Mouse (Mus musculus) limb, embryonic 12.5 days (tissue): ENCODE measurements around the gene Itgb3. TPM values are rescaled to one million over a fixed set of nuclear protein-coding genes. Genes with fewer than 3 reads are reported as not detected.
"Not testable (repeated sequence)": the region's sequence is repeated elsewhere in the genome, so short reads cannot be mapped to it uniquely, and the experiment has no call there.

Source experiments
- ATAC-seq: fragments of 200-750 bp; cut with Nextera tagmentation; 2 replicates; pipeline ENCODE4 v1.8.0; 2017; ENCODE audit warnings: low read depth, moderate TSS enrichment; ENCODE audit not compliant: insufficient number of reproducible peaks, insufficient read depth, low FRiP score, low TSS enrichment
- H3K27ac ChIP-seq: fragments of 300-500 bp; sonication (generic); 2 replicates; pipeline ENCODE4 v1.5.1; 2016; ENCODE audit warnings: mild to moderate bottlenecking, moderate library complexity
- H3K27me3 ChIP-seq: fragments of 300-500 bp; sonication (generic); 2 replicates; pipeline ENCODE4 v1.6.1; 2016; ENCODE audit warnings: mild to moderate bottlenecking, moderate library complexity
- H3K36me3 ChIP-seq: fragments of 300-500 bp; sonication (generic); 2 replicates; pipeline ENCODE4 v1.6.1; 2016; ENCODE audit warnings: mild to moderate bottlenecking, moderate library complexity
- H3K4me1 ChIP-seq: fragments of 300-500 bp; sonication (generic); replicated peaks from 2 replicates; pipeline ENCODE4 v1.6.1; 2016
- H3K4me2 ChIP-seq: fragments of 300-500 bp; sonication (generic); 2 replicates; pipeline ENCODE4 v1.6.1; 2016; ENCODE audit warnings: mild to moderate bottlenecking, moderate library complexity
- H3K4me3 ChIP-seq: fragments of 300-500 bp; sonication (generic); replicated peaks from 2 replicates; pipeline ENCODE4 v1.5.1; 2016; ENCODE audit warnings: mild to moderate bottlenecking
- H3K9ac ChIP-seq: fragments of 300-500 bp; sonication (generic); replicated peaks from 2 replicates; pipeline ENCODE4 v1.6.1; 2016; ENCODE audit warnings: mild to moderate bottlenecking, moderate library complexity
- H3K9me3 ChIP-seq: fragments of 300-500 bp; sonication (generic); 2 replicates; pipeline ENCODE4 v1.6.1; 2016; ENCODE audit warnings: mild to moderate bottlenecking, moderate library complexity
- WGBS: fragments of 180-500 bp; shearing (Covaris S2); methylation state at CpG from one replicate; pipeline ENCODE4 v1.1.7; 2016; 5-methylcytosine and 5-hydroxymethylcytosine counted together
- polyA plus RNA-seq: library from polyadenylated mRNA; unstranded; fragments of >200 nt; fragmentation: Nextera tagmentation; extraction: Ambion mirVana; gene quantifications from 2 replicates; pipeline ENCODE4 v1.2.1, GENCODE M21; 2016

The Itgb3 gene
- 2.9 and 3.7 TPM in 2 replicates for polyA plus RNA-seq

DNA sequence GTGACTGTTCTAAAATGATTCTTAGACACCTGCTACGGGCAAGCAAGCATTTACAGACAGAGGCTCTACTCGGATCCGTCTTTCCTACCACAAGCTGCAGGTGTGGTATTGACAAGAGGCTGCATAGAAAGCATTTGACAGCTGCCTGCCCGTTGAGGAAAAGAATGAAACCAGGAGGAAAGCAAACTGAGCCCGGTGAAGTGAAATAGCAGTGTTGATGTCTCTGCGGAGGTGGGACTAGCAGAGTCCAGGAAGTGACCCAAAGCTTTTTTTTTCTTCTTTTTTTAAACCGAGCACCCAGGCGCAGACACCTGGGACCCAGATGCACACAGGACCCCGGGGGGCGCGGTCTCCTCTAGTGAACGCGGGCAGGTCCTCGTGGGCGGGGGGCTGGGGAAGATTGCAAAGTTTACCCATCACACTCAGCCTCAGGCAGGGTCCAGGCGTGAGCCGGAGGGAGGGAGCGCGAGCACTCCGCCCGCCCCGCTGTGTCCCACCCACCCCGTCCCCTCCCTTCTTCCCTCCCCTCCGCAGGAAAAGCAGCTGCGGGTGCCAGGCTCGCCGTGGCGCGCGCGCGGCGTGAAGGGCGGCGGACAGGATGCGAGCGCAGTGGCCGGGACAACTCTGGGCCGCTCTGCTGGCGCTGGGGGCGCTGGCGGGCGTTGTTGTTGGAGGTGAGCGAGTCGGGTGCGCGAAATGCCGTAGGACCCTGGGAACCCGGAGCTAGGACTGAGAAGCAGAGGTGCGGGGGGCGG lies at the start of gene Itgb3:
TSS of gene Itgb3 (plus strand) at position 510 of the 755 bp plus-strand sequence.
- peak within 1 kb of the TSS; percentile 94 for H3K4me2 ChIP-seq
- H3K27me3 ChIP-seq: peaks cover 57% of the 10 kb centered on the region
- H3K36me3 ChIP-seq: no peaks in the 10 kb centered on the region
- peaks cover 7% of the 10 kb centered on the region for H3K4me1 ChIP-seq
- peak; percentile 85 for ATAC-seq
- no peaks in the 10 kb centered on the region for H3K9me3 ChIP-seq
- peak within 1 kb of the TSS; percentile 53 for H3K4me3 ChIP-seq
- no peak within 1 kb of the TSS for H3K27ac ChIP-seq
- H3K9ac ChIP-seq: peak within 1 kb of the TSS; percentile 62
- under 1% methylated on average over 43 of the region's 51 CpGs for WGBS

DNA sequence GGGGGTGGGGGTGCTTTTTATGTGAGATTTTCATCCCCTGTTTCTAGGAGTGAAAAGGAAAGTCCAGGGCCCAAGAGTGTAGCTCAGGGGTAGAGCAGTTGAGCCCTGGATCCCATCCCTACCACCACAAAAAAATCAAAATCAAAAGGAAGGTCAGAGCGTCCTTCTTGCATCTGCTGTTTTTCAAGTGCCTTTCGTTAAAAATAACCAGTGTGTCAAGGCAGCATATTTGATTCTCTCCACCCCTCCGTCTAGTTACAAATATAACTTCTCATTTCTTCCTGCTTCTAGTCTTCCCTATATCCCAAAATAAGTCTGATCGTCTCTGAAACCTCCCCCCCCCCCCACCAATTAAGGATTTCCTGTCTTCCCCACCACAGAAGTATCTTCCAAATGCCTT lies 49.7 kb upstream of the Itgb3 start:
- Histone ChIP-seq H3K4me2 (no peak overlapping the region), H3K36me3 (no peaks in the 10 kb centered on the region), H3K4me1 (no peaks in the 10 kb centered on the region), H3K9ac (no peak overlapping the region), H3K9me3 (no peaks in the 10 kb centered on the region), H3K27me3 (no peaks in the 10 kb centered on the region), H3K27ac (no peak overlapping the region), H3K4me3 (no peak overlapping the region)
- ATAC-seq: no peak
- 77% methylated on average over 4 of the region's 4 CpGs for WGBS

DNA sequence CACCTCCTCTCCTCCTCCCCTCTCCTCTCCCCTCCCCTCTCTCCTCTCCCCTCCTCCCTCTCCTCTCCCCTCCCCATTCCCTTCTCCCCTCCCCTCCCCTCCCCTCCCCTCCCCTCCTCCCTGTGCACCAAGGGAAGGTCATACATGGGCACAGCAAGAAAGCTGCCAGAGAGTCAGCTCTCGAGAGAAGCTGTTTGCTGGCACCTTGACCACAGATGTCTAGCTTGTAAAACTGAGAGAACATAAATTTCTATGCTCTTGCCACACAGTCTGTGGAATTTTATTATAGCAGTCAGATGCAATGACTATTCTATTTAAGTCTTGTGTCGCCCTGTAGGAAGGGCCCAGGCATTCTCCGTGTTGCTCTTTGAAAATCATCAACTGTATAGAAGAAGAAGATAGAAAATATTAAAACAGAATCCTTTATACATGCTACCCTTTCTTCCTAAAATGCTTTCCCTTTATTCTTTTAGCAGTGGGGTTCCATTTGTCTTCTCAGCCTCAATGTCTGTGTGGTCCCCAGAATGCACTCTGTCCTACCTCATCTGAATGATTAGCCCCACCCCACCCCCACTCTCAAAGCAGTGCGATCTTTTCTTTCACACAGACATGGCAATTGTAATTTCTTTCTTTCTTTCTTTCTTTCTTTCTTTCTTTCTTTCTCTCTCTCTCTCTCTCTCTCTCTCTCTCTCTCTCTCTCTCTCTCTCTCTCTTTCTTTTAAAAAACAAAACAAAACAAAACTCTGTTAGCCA lies 49.0 kb upstream of the Itgb3 start:
- WGBS: 51% methylated on average over 4 of the region's 4 CpGs
- Histone ChIP-seq H3K36me3 (no peaks in the 10 kb centered on the region), H3K4me2 (no peak overlapping the region), H3K27ac (no peak overlapping the region), H3K9ac (no peak overlapping the region), H3K4me1 (no peaks in the 10 kb centered on the region), H3K4me3 (no peak overlapping the region), H3K27me3 (no peaks in the 10 kb centered on the region), H3K9me3 (no peaks in the 10 kb centered on the region)
- ATAC-seq: no peak

DNA sequence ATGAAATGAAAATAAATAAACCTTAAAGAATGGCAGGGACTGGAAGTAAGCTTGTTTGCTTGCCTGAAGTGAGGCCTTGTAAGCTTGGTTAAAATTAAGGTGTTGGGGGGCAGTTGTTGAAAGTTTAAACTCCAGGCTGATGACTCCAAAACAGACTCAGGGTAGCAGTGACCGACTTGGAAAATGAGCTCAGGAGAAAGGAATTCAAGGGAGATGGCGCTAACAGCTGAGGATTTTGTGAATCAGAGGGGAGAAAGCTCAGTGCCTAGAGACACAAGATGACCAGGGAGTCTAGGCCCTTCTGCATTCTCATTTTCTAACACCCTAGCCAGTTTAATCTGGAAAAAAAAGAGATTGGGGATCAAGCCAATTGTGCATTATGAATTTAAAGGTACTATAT lies 46.8 kb upstream of the Itgb3 start:
- no peak for ATAC-seq
- Histone ChIP-seq H3K4me3 (no peak overlapping the region), H3K27me3 (no peaks in the 10 kb centered on the region), H3K9ac (no peak overlapping the region), H3K36me3 (no peaks in the 10 kb centered on the region), H3K27ac (no peak overlapping the region), H3K9me3 (no peaks in the 10 kb centered on the region), H3K4me1 (no peaks in the 10 kb centered on the region), H3K4me2 (no peak overlapping the region)
- WGBS: 50% methylated on average over 2 of the region's 2 CpGs

DNA sequence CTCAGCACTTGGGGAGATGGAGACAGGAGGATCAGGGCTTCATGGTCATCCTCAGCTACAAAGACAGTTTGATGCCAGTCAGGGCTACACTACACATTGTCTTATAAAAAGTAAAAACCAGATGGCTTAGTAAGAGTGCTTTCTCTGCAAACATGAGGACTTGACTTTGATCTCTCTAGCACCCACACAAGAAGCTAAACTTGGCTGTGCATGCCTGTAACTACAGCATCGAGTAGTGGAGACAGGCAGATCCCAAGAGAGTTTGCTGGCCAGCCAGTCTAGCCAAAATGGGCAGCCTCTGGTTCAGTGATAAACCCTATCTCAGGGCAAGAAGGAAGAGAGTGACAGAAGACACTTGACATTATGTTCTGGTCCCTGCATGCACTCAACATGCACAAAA lies 44.3 kb upstream of the Itgb3 start:
- WGBS: 75% methylated on average over 1 of the region's 1 CpGs
- H3K36me3 ChIP-seq: no peaks in the 10 kb centered on the region
- H3K9ac ChIP-seq: no peak overlapping the region
- no peaks in the 10 kb centered on the region for H3K9me3 ChIP-seq
- no peak overlapping the region for H3K27ac ChIP-seq
- no peak for ATAC-seq
- no peak overlapping the region for H3K4me2 ChIP-seq
- H3K4me1 ChIP-seq: no peaks in the 10 kb centered on the region
- H3K4me3 ChIP-seq: no peak overlapping the region
- no peaks in the 10 kb centered on the region for H3K27me3 ChIP-seq

DNA sequence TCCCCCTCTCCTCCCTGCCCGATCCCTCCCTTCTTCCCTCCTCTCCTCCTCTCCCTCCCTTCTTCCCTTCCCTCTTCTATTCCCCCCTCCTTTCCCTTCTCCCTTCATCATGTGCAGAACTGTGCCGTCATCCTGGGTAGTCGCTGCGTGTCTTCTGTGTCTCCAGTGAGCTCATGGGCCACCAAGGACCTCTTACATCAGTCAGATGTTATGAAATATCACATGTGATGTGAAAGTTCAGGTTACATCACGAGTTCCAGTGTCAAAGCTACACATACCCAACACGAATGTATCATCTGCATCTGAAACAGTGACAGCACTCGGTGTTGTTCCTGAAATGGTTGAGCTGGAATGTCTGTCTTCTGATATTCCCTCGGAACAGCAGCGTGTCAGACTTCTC lies 42.6 kb upstream of the Itgb3 start:
- Histone ChIP-seq H3K9ac (no peak overlapping the region), H3K27ac (no peak overlapping the region)

DNA sequence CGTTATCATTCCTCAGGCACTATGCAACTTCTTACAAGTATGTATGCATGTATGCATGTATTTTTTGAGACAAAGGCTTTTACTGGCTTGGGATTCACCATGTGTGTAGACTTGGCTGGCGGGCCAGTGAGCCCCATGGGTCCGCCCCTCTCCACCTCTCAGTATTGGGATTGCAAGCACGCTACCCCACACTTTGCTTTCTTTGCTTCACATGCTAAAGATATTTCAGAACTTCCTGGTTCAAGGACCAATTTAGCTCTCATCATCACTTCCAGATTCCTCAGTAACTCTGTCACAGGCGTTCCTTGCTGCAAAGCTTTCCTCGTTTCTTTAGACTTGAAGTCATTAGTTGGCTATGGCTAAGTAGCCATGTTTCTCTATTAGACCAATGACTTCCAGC lies 41.7 kb upstream of the Itgb3 start:
- Histone ChIP-seq H3K27ac (no peak overlapping the region), H3K4me3 (no peak overlapping the region), H3K9me3 (0 out of 2 replicates have a peak, but pooled peaks cover 7% of the 10 kb centered on the region), H3K36me3 (no peaks in the 10 kb centered on the region), H3K4me1 (no peaks in the 10 kb centered on the region), H3K9ac (no peak overlapping the region), H3K4me2 (no peak overlapping the region), H3K27me3 (peaks cover 6% of the 10 kb centered on the region)
- no peak for ATAC-seq
- 78% methylated on average over 6 of the region's 6 CpGs for WGBS

More for the DNA sequence above, 42.6 kb upstream of the Itgb3 start:
- WGBS: 74% methylated on average over 9 of the region's 9 CpGs
- Histone ChIP-seq H3K36me3 (no peaks in the 10 kb centered on the region), H3K27me3 (no peaks in the 10 kb centered on the region), H3K4me2 (no peak overlapping the region), H3K9me3 (0 out of 2 replicates have a peak, but pooled peaks cover 7% of the 10 kb centered on the region), H3K4me3 (no peak overlapping the region), H3K4me1 (no peaks in the 10 kb centered on the region)
- ATAC-seq: no peak

DNA sequence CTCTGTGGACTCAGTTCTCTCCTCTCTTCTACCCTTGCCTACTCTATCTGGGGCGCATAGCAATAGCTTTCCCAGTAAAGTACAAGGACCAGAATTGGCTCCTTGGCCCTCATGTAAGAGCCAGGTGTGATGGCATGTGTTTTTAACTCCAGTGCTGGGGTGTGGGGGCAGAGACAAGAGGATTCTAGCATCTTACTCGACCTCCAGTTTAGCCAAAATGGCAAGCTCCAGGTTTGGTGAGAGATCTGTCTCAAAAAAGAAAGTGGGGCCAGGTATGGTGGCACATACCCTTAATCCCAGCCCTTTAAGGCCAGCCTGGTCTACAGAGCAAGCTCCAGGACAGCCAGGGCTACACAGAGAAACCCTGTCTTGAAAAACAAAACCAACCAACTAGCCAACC lies 41.0 kb upstream of the Itgb3 start:
- H3K36me3 ChIP-seq: no peaks in the 10 kb centered on the region
- H3K27me3 ChIP-seq: peaks cover 13% of the 10 kb centered on the region
- WGBS: 79% methylated on average over 2 of the region's 2 CpGs
- no peak overlapping the region for H3K9ac ChIP-seq
- H3K4me1 ChIP-seq: 0 out of 2 replicates have a peak, but pooled peaks cover 3% of the 10 kb centered on the region
- no peak overlapping the region for H3K27ac ChIP-seq
- no peak overlapping the region for H3K4me3 ChIP-seq
- no peak overlapping the region for H3K4me2 ChIP-seq
- H3K9me3 ChIP-seq: 0 out of 2 replicates have a peak, but pooled peaks cover 7% of the 10 kb centered on the region
- no peak for ATAC-seq

DNA sequence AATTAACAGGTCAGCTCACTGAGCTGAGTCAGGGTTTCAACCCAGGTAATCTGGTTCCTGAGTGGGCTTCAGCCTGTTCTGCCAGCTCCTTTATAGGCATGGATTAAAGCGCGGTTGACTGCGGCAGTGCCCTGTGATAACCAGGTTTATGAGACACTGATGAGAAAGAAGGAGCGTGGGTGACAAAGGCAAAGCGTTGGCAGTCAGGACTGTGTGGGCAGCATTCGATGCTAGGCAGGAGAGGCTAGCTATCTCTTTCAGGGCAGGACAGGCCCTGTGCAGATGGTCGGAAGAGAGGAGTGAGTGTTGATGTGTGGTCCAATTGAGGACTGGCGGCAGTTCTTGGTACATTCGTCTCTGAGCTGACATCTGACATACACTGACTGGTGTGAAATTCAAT lies 40.1 kb upstream of the Itgb3 start:
- peaks cover 22% of the 10 kb centered on the region for H3K27me3 ChIP-seq
- no peak overlapping the region for H3K27ac ChIP-seq
- H3K4me2 ChIP-seq: no peak overlapping the region
- no peaks in the 10 kb centered on the region for H3K36me3 ChIP-seq
- 75% methylated on average over 9 of the region's 9 CpGs for WGBS
- 0 out of 2 replicates have a peak, but pooled peaks cover 3% of the 10 kb centered on the region for H3K4me1 ChIP-seq
- ATAC-seq: no peak
- 0 out of 2 replicates have a peak, but pooled peaks cover 7% of the 10 kb centered on the region for H3K9me3 ChIP-seq
- H3K4me3 ChIP-seq: no peak overlapping the region
- no peak overlapping the region for H3K9ac ChIP-seq

DNA sequence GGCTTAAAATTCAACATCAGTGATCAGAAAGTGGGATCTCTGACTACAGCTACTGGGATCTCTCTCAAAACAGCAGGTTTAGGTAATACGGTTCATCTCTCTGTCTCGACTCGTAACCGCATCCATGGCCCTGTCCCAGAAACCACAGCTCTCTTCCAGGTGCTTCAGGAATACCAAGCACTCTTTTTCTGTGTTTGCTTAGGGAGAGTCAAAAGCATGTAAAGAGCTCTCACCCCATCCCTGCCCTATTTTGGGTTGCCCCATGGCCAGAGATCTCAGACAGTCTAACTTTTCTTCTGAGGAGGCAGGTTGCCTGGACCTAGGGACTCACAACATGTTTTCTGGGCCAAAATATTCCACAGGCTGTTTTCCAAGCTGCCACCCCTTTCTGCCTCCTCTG lies 39.5 kb upstream of the Itgb3 start:
- Histone ChIP-seq H3K9ac (no peak overlapping the region), H3K36me3 (no peaks in the 10 kb centered on the region), H3K27me3 (peaks cover 28% of the 10 kb centered on the region), H3K9me3 (0 out of 2 replicates have a peak, but pooled peaks cover 7% of the 10 kb centered on the region), H3K4me1 (0 out of 2 replicates have a peak, but pooled peaks cover 3% of the 10 kb centered on the region), H3K4me2 (no peak overlapping the region), H3K27ac (no peak overlapping the region), H3K4me3 (no peak overlapping the region)
- 94% methylated on average over 4 of the region's 4 CpGs for WGBS
- ATAC-seq: no peak

DNA sequence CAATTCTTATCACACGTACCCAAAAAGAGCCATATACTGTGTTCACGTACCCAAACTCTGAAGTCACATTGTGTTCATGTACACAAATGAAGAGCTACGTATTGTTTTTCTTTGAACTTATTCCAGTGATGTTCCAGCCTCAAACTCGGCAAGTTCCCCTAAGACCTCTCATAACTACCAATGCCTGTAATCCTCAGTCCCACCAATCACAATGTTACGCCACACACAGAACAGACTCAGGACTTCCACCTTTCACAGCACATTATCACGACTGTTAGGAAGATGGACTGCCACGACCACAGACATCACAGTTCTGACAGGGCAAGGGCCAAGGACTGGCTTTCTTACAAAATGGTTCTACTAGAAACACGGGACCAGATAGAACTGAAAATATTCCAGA lies 37.3 kb upstream of the Itgb3 start:
- not testable (repeated sequence) for H3K36me3 ChIP-seq, H3K9ac ChIP-seq, ATAC-seq, H3K9me3 ChIP-seq, H3K4me2 ChIP-seq, H3K27ac ChIP-seq, H3K4me1 ChIP-seq, H3K4me3 ChIP-seq
- H3K27me3 ChIP-seq: peaks cover 29% of the 10 kb centered on the region
- 87% methylated on average over 8 of the region's 8 CpGs for WGBS
